Mouse (Mus musculus): ENCODE data around the gene 2610028H24Rik. TPM values are rescaled to one million over a fixed set of nuclear protein-coding genes. Genes with fewer than 3 reads are reported as not detected.

The 2610028H24Rik gene
- polyA plus RNA-seq, 1 experiment from 2014 or later: not detected

- under 1% methylated on average over 78 of the region's 78 CpGs for WGBS
- H3K36me3 ChIP-seq (ENCODE audit: insufficient read depth): peaks cover 29% of the 10 kb centered on the region
Measured at GRCm38 (mm10) chr10:76442178-76443088, 6.4 kb upstream of the 2610028H24Rik start, which contains the start of gene Pcnt. Pcnt (minus strand) TSS chr10:76442786.

GRCm38 (mm10) chr10:76445996-76446681 is 2.7 kb upstream of the 2610028H24Rik start:
- TF ChIP-seq CTCF (IDR thresholded peaks at IDR 0.05; ENCODE audit: low read depth): no peak
- H3K27me3 ChIP-seq (ENCODE audit: insufficient read depth, low read length): no peaks in the 10 kb centered on the region
- ATAC-seq (ENCODE audit: insufficient read depth): no peak
- no peak overlapping the region for H3K9ac ChIP-seq
- H3K36me3 ChIP-seq (ENCODE audit: insufficient read depth): no peaks in the 10 kb centered on the region
- DNase-seq: peak; percentile 21
- H3K9me3 ChIP-seq (ENCODE audit: low read depth, low read length): no peaks in the 10 kb centered on the region
- no peak overlapping the region for H3K4me3 ChIP-seq (ENCODE audit: low read depth, low read length)
- 65% methylated on average over 4 of the region's 4 CpGs for WGBS
- no peak overlapping the region for H3K27ac ChIP-seq (ENCODE audit: low read depth)
- peaks cover 10% of the 10 kb centered on the region; the same call in 1 of the 2 replicates for H3K4me1 ChIP-seq (ENCODE audit: insufficient read depth)
- no peak overlapping the region for H3K4me2 ChIP-seq

More at GRCm38 (mm10) chr10:76442178-76443088, 6.4 kb upstream of the 2610028H24Rik start, which contains the start of gene Pcnt:
- TF ChIP-seq CTCF (IDR thresholded peaks at IDR 0.05; ENCODE audit: low read depth): peak; percentile 78
- H3K9ac ChIP-seq: peak within 1 kb of the TSS; percentile 87
- no peaks in the 10 kb centered on the region for H3K27me3 ChIP-seq (ENCODE audit: insufficient read depth, low read length)
- H3K4me2 ChIP-seq: peak within 1 kb of the TSS; percentile 77
- DNase-seq: peak; percentile 99
- H3K4me1 ChIP-seq (ENCODE audit: insufficient read depth): peaks cover 10% of the 10 kb centered on the region; the same call in 1 of the 2 replicates
- ATAC-seq (ENCODE audit: insufficient read depth): peak; percentile 99
- H3K27ac ChIP-seq (ENCODE audit: low read depth): peak within 1 kb of the TSS; percentile 98
- H3K4me3 ChIP-seq (ENCODE audit: low read depth, low read length): peak within 1 kb of the TSS; percentile 96
- H3K9me3 ChIP-seq (ENCODE audit: low read depth, low read length): no peaks in the 10 kb centered on the region

- Histone ChIP-seq H3K27ac (ENCODE audit: low read depth) (no peak overlapping the region), H3K9ac (no peak overlapping the region), H3K4me1 (ENCODE audit: insufficient read depth) (peaks cover 6% of the 10 kb centered on the region; the same call in 1 of the 2 replicates), H3K4me3 (ENCODE audit: low read depth, low read length) (no peak overlapping the region), H3K4me2 (no peak overlapping the region), H3K9me3 (ENCODE audit: low read depth, low read length) (no peaks in the 10 kb centered on the region), H3K36me3 (ENCODE audit: insufficient read depth) (no peaks in the 10 kb centered on the region), H3K27me3 (ENCODE audit: insufficient read depth, low read length) (no peaks in the 10 kb centered on the region)
- DNase-seq (peak; percentile 12), ATAC-seq (ENCODE audit: insufficient read depth) (no peak)
- WGBS: 72% methylated on average over 15 of the region's 15 CpGs
- TF ChIP-seq CTCF (IDR thresholded peaks at IDR 0.05; ENCODE audit: low read depth): no peak
Measured at GRCm38 (mm10) chr10:76447406-76448229, 1.3 kb upstream of the 2610028H24Rik start.

- Histone ChIP-seq H3K27ac (ENCODE audit: low read depth) (no peak overlapping the region), H3K9me3 (ENCODE audit: low read depth, low read length) (no peaks in the 10 kb centered on the region), H3K27me3 (ENCODE audit: insufficient read depth, low read length) (no peaks in the 10 kb centered on the region), H3K9ac (no peak overlapping the region), H3K36me3 (ENCODE audit: insufficient read depth) (no peaks in the 10 kb centered on the region), H3K4me3 (ENCODE audit: low read depth, low read length) (no peak overlapping the region), H3K4me1 (ENCODE audit: insufficient read depth) (no peaks in the 10 kb centered on the region), H3K4me2 (no peak overlapping the region)
- DNase-seq (peak; percentile 76), ATAC-seq (ENCODE audit: insufficient read depth) (no peak)
- TF ChIP-seq CTCF (IDR thresholded peaks at IDR 0.05; ENCODE audit: low read depth): peak; percentile 75
- 50% methylated on average over 5 of the region's 5 CpGs for WGBS
Measured at GRCm38 (mm10) chr10:76455289-76455688, 6.4 kb downstream of the 2610028H24Rik start.

GRCm38 (mm10) chr10:76461255-76461654 is 12.4 kb downstream of the 2610028H24Rik start:
- Histone ChIP-seq H3K27me3 (ENCODE audit: insufficient read depth, low read length) (no peaks in the 10 kb centered on the region), H3K36me3 (ENCODE audit: insufficient read depth) (no peaks in the 10 kb centered on the region), H3K4me3 (ENCODE audit: low read depth, low read length) (no peak overlapping the region), H3K27ac (ENCODE audit: low read depth) (no peak overlapping the region), H3K4me2 (no peak overlapping the region), H3K4me1 (ENCODE audit: insufficient read depth) (no peaks in the 10 kb centered on the region), H3K9me3 (ENCODE audit: low read depth, low read length) (no peaks in the 10 kb centered on the region), H3K9ac (no peak overlapping the region)
- TF ChIP-seq CTCF (IDR thresholded peaks at IDR 0.05; ENCODE audit: low read depth): no peak
- 79% methylated on average over 1 of the region's 1 CpGs for WGBS
- DNase-seq: no peak
- ATAC-seq (ENCODE audit: insufficient read depth): no peak

GRCm38 (mm10) chr10:76462312-76462711 is 13.4 kb downstream of the 2610028H24Rik start:
- WGBS: 86% methylated on average over 7 of the region's 7 CpGs
- Histone ChIP-seq H3K4me2 (no peak overlapping the region), H3K4me3 (ENCODE audit: low read depth, low read length) (no peak overlapping the region), H3K4me1 (ENCODE audit: insufficient read depth) (no peaks in the 10 kb centered on the region), H3K9me3 (ENCODE audit: low read depth, low read length) (no peaks in the 10 kb centered on the region), H3K27ac (ENCODE audit: low read depth) (no peak overlapping the region), H3K9ac (no peak overlapping the region), H3K27me3 (ENCODE audit: insufficient read depth, low read length) (no peaks in the 10 kb centered on the region), H3K36me3 (ENCODE audit: insufficient read depth) (no peaks in the 10 kb centered on the region)
- no peak for ATAC-seq (ENCODE audit: insufficient read depth)
- no peak for TF ChIP-seq CTCF (IDR thresholded peaks at IDR 0.05; ENCODE audit: low read depth)
- no peak for DNase-seq

Data from lung, embryonic 14.5 days (tissue).